Mouse (Mus musculus) mouse trophoblast stem cell (cell line): Measurements from ENCODE around the gene Tmprss3.

Experiments used
- in situ Hi-C, 2 experiments: fragments of 300-500 bp; cut with MseI, MboI; formaldehyde crosslinking; loops; 2 replicates in 1 of 2; 3 replicates in 1 of 2; pipeline ENCODE4 v1.15.1; 2025

Tmprss3 gene

GRCm38 (mm10) chr17:31198877-31199276 lies at the start of gene Tmprss3:
Gene Tmprss3, minus strand, starts transcription at chr17:31198977.
- in situ Hi-C loops: no loop called here

DNA sequence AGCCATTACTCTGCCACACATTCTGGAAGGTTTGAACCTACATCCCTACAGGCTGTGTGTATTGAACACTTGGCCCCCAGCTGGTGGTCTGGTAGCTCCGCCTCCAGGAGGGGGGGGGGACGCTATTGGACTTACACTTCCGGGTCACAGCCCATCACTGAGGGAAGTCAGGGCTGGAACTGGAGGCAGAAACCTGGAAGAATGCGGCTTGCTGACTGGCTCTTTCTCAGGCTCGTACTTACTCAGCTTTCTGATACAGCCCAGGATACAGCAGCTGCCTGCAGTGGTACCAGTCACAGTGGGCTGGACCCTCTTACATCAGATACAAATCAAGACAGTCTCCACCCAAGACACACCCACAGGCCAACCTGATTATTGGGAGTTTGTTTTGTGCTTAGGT lies 48.4 kb upstream of the Tmprss3 start:
- in situ Hi-C loops: loop anchor here in 1 of 2 experiments (25.0 kb wide), 1 partner anchor 110 kb away; the partner anchor contains the start of genes Tff2 and Tff3

DNA sequence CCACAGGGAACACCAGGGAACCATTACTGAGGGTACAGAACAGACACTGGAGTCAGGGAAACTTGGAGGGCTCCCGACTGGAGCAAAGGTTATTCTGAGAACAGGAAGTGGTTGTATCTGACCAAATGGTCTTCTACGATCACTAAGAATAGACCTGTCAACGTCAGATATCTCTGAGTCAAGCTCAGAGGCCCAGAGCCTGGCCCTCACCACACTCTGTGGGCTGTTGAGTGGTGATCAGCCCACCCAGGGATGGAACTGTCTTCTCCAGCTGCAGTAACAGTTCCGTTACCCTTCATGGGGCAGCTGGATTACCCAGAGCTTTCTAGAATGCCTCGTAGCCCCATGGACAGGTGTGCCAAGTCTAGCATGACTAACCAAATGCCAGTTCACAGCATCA lies 46.5 kb upstream of the Tmprss3 start:
- in situ Hi-C loops: loop anchor here in 1 of 2 experiments (25.0 kb wide), 1 partner anchor 108 kb away; the partner anchor contains the start of genes Tff2 and Tff3

DNA sequence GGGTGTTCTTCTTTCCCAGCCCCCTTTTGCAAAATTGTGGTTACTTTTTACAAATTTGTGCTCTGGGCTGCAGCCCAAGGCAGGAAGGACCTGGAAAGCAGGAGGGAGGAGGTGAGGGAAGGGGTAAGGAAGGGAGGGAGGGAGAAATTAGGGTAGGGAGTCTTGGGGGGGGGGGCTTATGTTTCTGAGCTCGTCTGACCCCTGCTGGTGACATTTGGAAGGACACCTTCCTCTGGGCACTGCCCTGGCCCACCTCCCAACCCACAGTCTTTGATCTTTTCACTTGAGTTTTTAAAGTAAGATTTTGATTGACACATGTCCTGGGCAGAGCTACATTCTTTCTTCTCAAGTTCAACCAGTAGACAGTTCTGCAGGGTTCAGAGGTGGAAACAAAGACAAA lies 44.0 kb upstream of the Tmprss3 start:
- in situ Hi-C loops: loop anchor here in 1 of 2 experiments (25.0 kb wide), 1 partner anchor 105 kb away; the partner anchor contains the start of genes Tff2 and Tff3

- in situ Hi-C loops: loop anchor here in 1 of 2 experiments (25.0 kb wide), 1 partner anchor 104 kb away; the partner anchor contains the start of genes Tff2 and Tff3
Measured at GRCm38 (mm10) chr17:31241156-31241555, 42.4 kb upstream of the Tmprss3 start.

DNA sequence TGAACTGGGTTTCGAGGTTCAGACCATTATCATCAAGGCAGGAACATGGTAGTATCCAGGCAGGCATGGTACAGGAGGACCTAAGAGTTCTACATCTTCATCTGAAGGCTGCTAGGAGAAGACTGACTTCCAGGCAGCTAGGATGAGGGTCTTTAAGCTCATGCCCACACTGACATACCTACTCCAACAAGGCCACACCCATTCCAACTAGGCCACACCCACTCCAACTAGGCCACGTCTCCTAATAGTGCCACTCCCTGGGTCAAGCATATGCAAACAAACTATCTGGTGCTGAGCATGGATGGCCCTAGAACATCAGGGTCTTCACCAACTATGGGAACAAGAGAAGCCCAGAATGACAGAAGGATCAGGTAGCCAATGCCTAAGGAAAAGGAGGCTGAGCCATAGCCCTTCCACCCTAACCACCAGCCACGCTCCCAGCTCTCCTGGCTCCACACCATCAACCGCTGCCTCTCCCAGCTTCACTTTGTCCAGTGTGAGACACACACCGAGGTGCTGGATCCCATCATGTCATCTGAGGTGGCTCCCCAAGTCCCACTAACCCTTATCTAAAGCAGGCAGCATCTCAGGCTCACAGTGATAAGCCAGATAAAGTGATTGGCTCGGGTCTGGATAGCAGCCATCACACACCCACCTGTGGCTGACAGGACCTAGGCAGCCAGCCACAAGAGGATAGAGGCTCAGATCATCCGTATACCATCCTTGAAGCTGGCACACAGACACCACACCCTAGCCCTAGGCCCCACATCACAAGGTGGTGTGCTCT lies 39.6 kb upstream of the Tmprss3 start:
- in situ Hi-C loops: loop anchor here in 1 of 2 experiments (25.0 kb wide), 1 partner anchor 101 kb away; the partner anchor contains the start of genes Tff2 and Tff3

GRCm38 (mm10) chr17:31235915-31236314 lies 37.1 kb upstream of the Tmprss3 start:
- in situ Hi-C loops: loop anchor here in 1 of 2 experiments (25.0 kb wide), 1 partner anchor 99 kb away; the partner anchor contains the start of genes Tff2 and Tff3

GRCm38 (mm10) chr17:31232251-31233010 lies 33.7 kb upstream of the Tmprss3 start:
- in situ Hi-C loops: loop anchor here in 1 of 2 experiments (25.0 kb wide), 1 partner anchor 95 kb away; the partner anchor contains the start of genes Tff2 and Tff3

DNA sequence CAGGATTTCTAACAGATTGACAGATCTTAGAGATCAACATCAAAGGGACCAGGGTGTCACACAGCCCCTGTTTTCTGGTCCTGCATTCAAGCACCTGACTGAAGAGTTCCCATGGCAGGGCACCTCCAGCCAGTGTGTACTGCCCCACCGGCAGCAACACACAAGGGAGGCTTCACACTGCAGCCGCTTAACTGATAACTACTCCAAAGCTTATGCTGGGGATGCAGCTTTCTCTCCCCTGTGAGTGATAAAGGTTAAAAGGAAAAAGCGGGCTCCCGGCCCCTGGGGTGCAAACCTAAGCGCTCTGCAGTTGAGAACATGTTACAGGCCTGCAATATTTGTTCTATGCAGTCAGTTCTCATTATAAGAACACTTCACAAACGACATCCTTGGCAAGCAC lies 33.0 kb upstream of the Tmprss3 start:
- in situ Hi-C loops: loop anchor here in 1 of 2 experiments (25.0 kb wide), 1 partner anchor 94 kb away; the partner anchor contains the start of genes Tff2 and Tff3

GRCm38 (mm10) chr17:31226931-31227330 lies 28.2 kb upstream of the Tmprss3 start:
- in situ Hi-C loops: loop anchor here in 1 of 2 experiments (25.0 kb wide), 1 partner anchor 90 kb away; the partner anchor contains the start of genes Tff2 and Tff3

DNA sequence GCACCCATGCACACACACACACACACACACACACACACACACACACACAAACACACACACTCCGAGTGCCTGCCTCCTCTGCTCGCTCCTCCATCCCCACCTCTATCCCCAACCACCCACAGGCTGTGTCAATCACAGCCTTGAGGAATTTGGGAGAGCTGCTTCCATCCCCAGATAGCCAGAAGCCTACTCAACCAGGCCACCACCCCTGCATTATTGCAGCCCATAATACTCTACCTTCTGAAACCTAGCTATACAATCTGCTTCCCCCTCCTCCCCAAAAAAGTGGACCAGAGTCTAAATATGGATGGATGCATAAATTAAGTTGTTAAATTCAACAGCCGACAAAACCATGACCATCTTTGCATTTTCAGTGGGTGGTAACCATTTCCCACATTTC lies 27.6 kb upstream of the Tmprss3 start:
- in situ Hi-C loops: loop anchor here in 1 of 2 experiments (25.0 kb wide), 1 partner anchor 89 kb away; the partner anchor contains the start of genes Tff2 and Tff3

DNA sequence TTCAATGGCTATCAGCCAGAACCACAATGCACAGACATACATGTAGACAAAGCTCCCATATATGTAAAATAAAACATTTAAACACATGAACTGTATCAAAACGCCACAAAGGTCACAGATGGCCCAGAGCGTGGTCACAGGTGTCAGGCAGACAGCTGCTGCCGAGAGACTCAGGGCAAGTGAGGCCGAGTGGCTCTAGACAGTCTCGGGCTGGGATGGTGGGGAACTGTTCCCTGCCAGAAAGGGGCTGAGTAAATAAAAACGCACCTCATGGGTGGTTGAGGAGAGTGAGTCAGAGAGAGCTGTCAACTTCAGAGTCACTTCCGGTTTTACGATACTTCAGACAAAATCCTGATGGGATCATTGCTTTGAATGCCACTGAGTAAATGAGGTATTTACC lies 25.8 kb upstream of the Tmprss3 start:
- in situ Hi-C loops: no loop called here

DNA sequence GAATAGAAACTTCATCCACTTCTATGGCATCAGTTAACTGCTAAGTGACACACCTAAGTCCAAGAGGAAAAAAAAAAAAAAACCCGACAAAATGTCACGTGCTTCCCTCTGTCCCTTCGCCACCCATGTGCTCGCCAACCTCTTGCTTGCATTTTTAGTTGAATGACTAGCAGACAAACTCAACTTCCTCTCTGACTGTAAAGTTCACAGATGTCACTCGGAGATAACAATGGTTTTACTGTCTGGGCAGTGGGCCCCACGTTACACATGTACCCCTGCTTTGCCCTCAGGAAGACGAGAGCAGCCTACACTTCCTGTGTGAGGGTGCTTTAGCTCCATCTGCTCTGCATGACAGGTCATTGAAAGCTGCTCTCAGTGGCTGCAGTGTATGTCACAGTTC lies 25.1 kb upstream of the Tmprss3 start:
- in situ Hi-C loops: no loop called here

GRCm38 (mm10) chr17:31222810-31223310 lies 24.1 kb upstream of the Tmprss3 start:
- in situ Hi-C loops: no loop called here

GRCm38 (mm10) chr17:31216068-31216955 lies 17.5 kb upstream of the Tmprss3 start:
- in situ Hi-C loops: no loop called here

DNA sequence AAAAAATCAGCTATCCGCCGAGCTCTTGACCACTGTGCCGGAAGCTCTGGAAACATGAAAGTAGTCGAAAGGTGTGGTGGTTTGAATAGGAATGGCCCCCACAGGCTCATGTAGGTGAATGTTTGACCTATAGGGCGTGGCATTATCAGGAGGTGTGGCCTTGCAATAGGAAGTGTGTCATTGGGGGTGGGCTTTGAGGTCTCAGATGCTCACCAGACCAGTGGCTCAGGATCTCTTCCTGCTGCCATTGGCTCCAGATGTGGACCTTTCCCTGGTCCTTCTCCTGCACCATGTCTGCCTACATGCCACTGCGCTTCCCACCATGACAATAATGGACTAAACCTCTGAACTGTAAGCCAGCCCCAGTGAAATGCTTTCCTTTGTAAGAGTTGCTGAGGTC lies 13.1 kb upstream of the Tmprss3 start:
- in situ Hi-C loops: no loop called here

GRCm38 (mm10) chr17:31210299-31210698 lies 11.5 kb upstream of the Tmprss3 start:
- in situ Hi-C loops: no loop called here

DNA sequence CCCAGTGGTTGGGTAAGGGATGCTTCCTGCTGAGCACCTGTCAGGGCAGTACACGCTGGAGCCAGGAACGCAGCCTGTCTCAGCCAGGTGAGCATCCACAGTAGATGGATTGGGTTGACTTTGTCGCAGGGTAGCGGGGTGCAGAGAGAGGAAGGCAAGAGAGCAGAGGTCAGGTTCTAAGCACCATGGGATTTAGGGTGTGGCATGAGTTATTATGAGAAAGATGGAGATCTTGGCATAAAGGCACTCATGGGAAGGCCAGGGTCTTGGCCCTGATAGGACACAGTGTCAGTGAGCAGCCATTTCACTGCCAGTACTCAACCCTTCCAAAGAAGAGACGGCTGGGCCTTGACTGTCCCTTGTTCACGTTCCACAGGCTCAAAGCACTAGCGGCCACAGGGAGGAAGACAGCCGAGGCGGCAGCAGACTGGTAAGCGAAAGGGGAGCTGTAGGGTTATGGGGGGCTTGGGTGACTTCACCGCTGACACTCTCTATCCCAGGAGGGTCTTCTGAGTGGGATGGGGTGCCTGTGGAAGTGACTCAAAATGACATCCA lies 10.7 kb upstream of the Tmprss3 start:
- in situ Hi-C loops: no loop called here

DNA sequence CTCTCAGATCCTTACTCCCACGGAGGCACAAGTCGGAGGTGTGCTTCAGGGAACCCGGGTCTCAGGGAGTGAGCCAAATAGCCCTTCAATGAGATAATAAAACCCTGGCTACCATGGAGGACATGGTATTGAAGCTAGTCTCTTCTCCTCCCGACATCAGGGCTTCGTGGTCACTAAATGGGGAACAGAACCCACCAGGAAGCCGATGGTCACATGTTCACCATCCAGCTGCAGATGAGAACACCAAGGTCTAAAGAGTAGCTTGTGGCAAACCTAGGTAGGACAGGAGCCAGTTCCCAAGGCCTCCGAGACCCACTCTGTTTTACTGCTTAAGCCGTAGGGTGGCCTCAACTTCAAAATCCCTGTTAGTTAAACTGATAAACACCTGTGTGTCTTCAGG lies 9.9 kb upstream of the Tmprss3 start:
- in situ Hi-C loops: no loop called here

DNA sequence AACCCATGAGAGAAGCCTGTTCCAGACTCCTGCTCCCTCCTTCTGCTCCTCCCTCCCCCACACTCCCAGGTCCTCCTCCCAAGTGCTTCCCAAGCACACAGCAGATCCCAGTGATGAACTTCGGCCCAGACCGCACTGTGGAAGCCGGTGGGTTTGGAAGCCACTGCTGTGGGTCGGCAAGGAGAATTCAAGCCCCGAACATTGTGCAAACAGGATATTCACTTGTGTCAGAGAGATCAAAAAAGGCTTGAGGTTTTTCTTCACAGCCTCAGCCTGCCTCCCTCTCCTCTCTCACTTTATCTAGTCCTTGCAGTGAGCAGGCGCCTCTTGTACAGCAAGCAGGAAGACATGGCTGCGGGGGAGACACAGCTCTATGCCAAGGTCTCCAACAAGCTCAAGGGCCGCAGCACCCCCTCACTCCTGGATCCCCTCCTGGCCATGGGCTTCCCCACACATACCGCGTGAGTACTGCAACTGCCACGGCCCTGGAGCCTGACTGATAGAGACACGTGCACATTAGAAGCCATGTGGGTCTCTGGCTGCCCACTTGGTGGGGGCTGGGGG lies 9.1 kb upstream of the Tmprss3 start, which contains the start of gene Ubash3a:
Ubash3a (plus strand) TSS at position 103 of the 564 bp plus-strand sequence.
- in situ Hi-C loops: no loop called here
